Mouse (Mus musculus) stomach, postnatal 0 days (tissue): ENCODE measurements around the gene Elac2. TPM values are rescaled to one million over a fixed set of nuclear protein-coding genes. Genes with fewer than 3 reads are reported as not detected.

Experiments used
- ATAC-seq: fragments of 200-750 bp; cut with Nextera tagmentation; 2 replicates; pipeline ENCODE4 v1.8.0; 2017; ENCODE audit not compliant: low FRiP score, low TSS enrichment
- DNase-seq: peaks from one replicate; pipeline ENCODE4 v3.0.0-alpha.2; 2016; ENCODE audit warnings: low spot score
- H3K27ac ChIP-seq: fragments of 300-500 bp; sonication (generic); replicated peaks from 2 replicates; pipeline ENCODE4 v1.5.1; 2014; ENCODE audit warnings: mild to moderate bottlenecking, control low read depth
- H3K27me3 ChIP-seq: fragments of 300-500 bp; sonication (generic); 2 replicates; pipeline ENCODE4 v1.6.1; 2014; ENCODE audit warnings: low read length; ENCODE audit not compliant: control insufficient read depth, insufficient read depth
- H3K36me3 ChIP-seq: fragments of 300-500 bp; sonication (generic); 2 replicates; pipeline ENCODE4 v1.6.1; 2014; ENCODE audit warnings: low read length, mixed read lengths; ENCODE audit not compliant: control insufficient read depth, insufficient read depth
- H3K4me1 ChIP-seq: fragments of 300-500 bp; sonication (generic); replicated peaks from 2 replicates; pipeline ENCODE4 v1.6.1; 2014; ENCODE audit warnings: antibody characterized with exemption; ENCODE audit not compliant: control insufficient read depth, insufficient read depth
- H3K4me2 ChIP-seq: fragments of 300-500 bp; sonication (generic); replicated peaks from 2 replicates; pipeline ENCODE4 v1.6.1; 2014; ENCODE audit warnings: low read depth, mild to moderate bottlenecking, control low read depth, moderate library complexity
- H3K4me3 ChIP-seq: fragments of 300-500 bp; sonication (generic); 2 replicates; pipeline ENCODE4 v1.5.1; 2014; ENCODE audit warnings: low read depth, low read length, control low read depth
- H3K9ac ChIP-seq: fragments of 300-500 bp; sonication (generic); 2 replicates; pipeline ENCODE4 v1.6.1; 2014; ENCODE audit warnings: mild to moderate bottlenecking, low read length, control low read depth, mixed read lengths
- H3K9me3 ChIP-seq: fragments of 300-500 bp; sonication (generic); 2 replicates; pipeline ENCODE4 v1.6.1; 2016; ENCODE audit warnings: low read length; ENCODE audit not compliant: control insufficient read depth
- CTCF ChIP-seq: IDR thresholded peaks from 2 replicates; pipeline ENCODE4 v1.5.1; 2016; ENCODE audit warnings: antibody characterized with exemption, low read depth, mild to moderate bottlenecking, moderate library complexity
- EP300 ChIP-seq: optimal IDR thresholded peaks from 2 replicates; pipeline ENCODE3; 2016; ENCODE audit warnings: antibody characterized with exemption
- WGBS: fragments of 180-500 bp; shearing (Covaris S2); extraction: QIAGEN DNeasy Blood & Tissue Kit; methylation state at CpG from one replicate; pipeline ENCODE4 v1.1.7; 2014; 5-methylcytosine and 5-hydroxymethylcytosine counted together
- polyA plus RNA-seq: library from polyadenylated mRNA; unstranded; fragments of >200 nt; fragmentation: Nextera tagmentation; extraction: Ambion mirVana; gene quantifications from 2 replicates; pipeline ENCODE4 v1.2.1, GENCODE M21; 2015

Gene Elac2
- polyA plus RNA-seq, 1 experiment from 2014 or later: 14.0 TPM

GRCm38 (mm10) chr11:65004836-65005235 lies 26.0 kb downstream of the Elac2 start:
- no peaks in the 10 kb centered on the region for H3K27me3 ChIP-seq
- H3K9ac ChIP-seq: no peak overlapping the region
- no peak for ATAC-seq
- 53% methylated on average over 3 of the region's 3 CpGs for WGBS
- TF ChIP-seq CTCF (no peak), EP300 (no peak)
- no peaks in the 10 kb centered on the region for H3K9me3 ChIP-seq
- no peak overlapping the region for H3K27ac ChIP-seq
- H3K4me3 ChIP-seq: no peak overlapping the region
- no peak overlapping the region for H3K4me2 ChIP-seq
- H3K36me3 ChIP-seq: peaks cover 15% of the 10 kb centered on the region
- no peak for DNase-seq
- no peaks in the 10 kb centered on the region for H3K4me1 ChIP-seq

GRCm38 (mm10) chr11:65006047-65006446 lies 27.2 kb downstream of the Elac2 start:
- Histone ChIP-seq H3K4me2 (no peak overlapping the region), H3K4me3 (no peak overlapping the region), H3K27ac (no peak overlapping the region), H3K4me1 (no peaks in the 10 kb centered on the region), H3K36me3 (peaks cover 12% of the 10 kb centered on the region), H3K9ac (no peak overlapping the region), H3K27me3 (no peaks in the 10 kb centered on the region), H3K9me3 (no peaks in the 10 kb centered on the region)
- WGBS: 84% methylated on average over 4 of the region's 4 CpGs
- ATAC-seq: no peak
- TF ChIP-seq EP300 (no peak), CTCF (no peak)
- DNase-seq: no peak

GRCm38 (mm10) chr11:65013906-65014305 lies 35.1 kb downstream of the Elac2 start:
- Histone ChIP-seq H3K9me3 (no peaks in the 10 kb centered on the region), H3K9ac (no peak overlapping the region), H3K4me3 (no peak overlapping the region), H3K27me3 (no peaks in the 10 kb centered on the region), H3K4me1 (no peaks in the 10 kb centered on the region), H3K36me3 (no peaks in the 10 kb centered on the region), H3K4me2 (no peak overlapping the region), H3K27ac (no peak overlapping the region)
- 78% methylated on average over 6 of the region's 6 CpGs for WGBS
- ATAC-seq (no peak), DNase-seq (no peak)
- TF ChIP-seq EP300 (no peak), CTCF (no peak)

GRCm38 (mm10) chr11:65016754-65017153 lies 37.9 kb downstream of the Elac2 start:
- peak; percentile 96 for ATAC-seq
- WGBS: 86% methylated on average over 1 of the region's 1 CpGs
- Histone ChIP-seq H3K4me2 (no peak overlapping the region), H3K27me3 (no peaks in the 10 kb centered on the region), H3K36me3 (0 out of 2 replicates have a peak, but pooled peaks cover 2% of the 10 kb centered on the region), H3K4me3 (no peak overlapping the region), H3K4me1 (no peaks in the 10 kb centered on the region), H3K9me3 (no peaks in the 10 kb centered on the region), H3K9ac (no peak overlapping the region), H3K27ac (no peak overlapping the region)
- TF ChIP-seq EP300: no peak
- TF ChIP-seq CTCF: no peak
- DNase-seq: peak; percentile 54

GRCm38 (mm10) chr11:65020744-65021143 lies 41.9 kb downstream of the Elac2 start:
- Histone ChIP-seq H3K4me1 (no peaks in the 10 kb centered on the region), H3K4me2 (no peak overlapping the region), H3K9ac (no peak overlapping the region), H3K4me3 (no peak overlapping the region), H3K27ac (no peak overlapping the region), H3K36me3 (0 out of 2 replicates have a peak, but pooled peaks cover 3% of the 10 kb centered on the region), H3K9me3 (no peaks in the 10 kb centered on the region), H3K27me3 (no peaks in the 10 kb centered on the region)
- WGBS: 87% methylated on average over 4 of the region's 4 CpGs
- TF ChIP-seq CTCF (no peak), EP300 (no peak)
- ATAC-seq (no peak), DNase-seq (no peak)

GRCm38 (mm10) chr11:65022771-65023170 lies 43.9 kb downstream of the Elac2 start:
- DNase-seq (no peak), ATAC-seq (no peak)
- H3K9me3 ChIP-seq: no peaks in the 10 kb centered on the region
- TF ChIP-seq EP300 (no peak), CTCF (no peak)
- 88% methylated on average over 11 of the region's 11 CpGs for WGBS
- no peak overlapping the region for H3K9ac ChIP-seq
- no peak overlapping the region for H3K4me3 ChIP-seq
- H3K36me3 ChIP-seq: 0 out of 2 replicates have a peak, but pooled peaks cover 3% of the 10 kb centered on the region
- H3K4me2 ChIP-seq: no peak overlapping the region
- no peak overlapping the region for H3K27ac ChIP-seq
- no peaks in the 10 kb centered on the region for H3K4me1 ChIP-seq
- H3K27me3 ChIP-seq: no peaks in the 10 kb centered on the region
